Mouse (Mus musculus): ENCODE data around the gene Adam12. TPM values are rescaled to one million over a fixed set of nuclear protein-coding genes. Genes with fewer than 3 reads are reported as not detected.

The Adam12 gene
- polyA plus RNA-seq, 1 experiment from 2014 or later, result 3.2 TPM

DNA sequence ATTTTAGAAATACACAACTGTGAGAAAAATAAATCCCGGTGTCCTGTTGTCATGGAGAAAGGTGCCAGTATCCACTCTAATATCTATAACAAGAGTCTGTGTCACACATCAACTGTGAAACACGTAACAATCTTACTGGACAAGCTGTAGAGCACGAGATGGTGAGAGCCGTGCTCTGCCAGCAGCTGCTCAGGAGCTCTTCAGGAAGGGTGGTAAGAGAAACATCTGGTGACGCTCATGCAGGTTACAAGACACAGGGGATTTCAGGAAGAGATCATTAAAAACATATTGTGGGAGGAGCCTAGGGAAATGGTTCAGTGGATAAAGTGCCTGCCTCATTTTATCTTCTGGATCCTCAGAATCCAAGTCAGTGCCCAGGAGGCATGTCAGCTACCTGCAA is 158.9 kb downstream of the Adam12 start:
- Histone ChIP-seq H3K36me3 (no peaks in the 10 kb centered on the region), H3K27me3 (replicated peaks) (no peaks in the 10 kb centered on the region), H3K9ac (no peak overlapping the region), H3K4me1 (peaks cover 12% of the 10 kb centered on the region), H3K27ac (replicated peaks) (no peak overlapping the region), H3K4me2 (no peak overlapping the region), H3K4me3 (no peak overlapping the region), H3K9me3 (no peaks in the 10 kb centered on the region)
- no peak for ATAC-seq (ENCODE audit: extremely low read depth, insufficient number of reproducible peaks, low FRiP score, low TSS enrichment)
- 78% methylated on average over 5 of the region's 5 CpGs for WGBS

GRCm38 (mm10) chr7:134071153-134071885 is 160.6 kb downstream of the Adam12 start:
- no peak for ATAC-seq (ENCODE audit: extremely low read depth, insufficient number of reproducible peaks, low FRiP score, low TSS enrichment)
- H3K9ac ChIP-seq, result no peak overlapping the region
- 25% methylated on average over 11 of the region's 11 CpGs for WGBS
- no peaks in the 10 kb centered on the region for H3K9me3 ChIP-seq
- H3K4me3 ChIP-seq, result no peak overlapping the region
- H3K27me3 ChIP-seq (replicated peaks), result no peaks in the 10 kb centered on the region
- H3K4me2 ChIP-seq, result no peak overlapping the region
- no peaks in the 10 kb centered on the region for H3K36me3 ChIP-seq
- peaks cover 12% of the 10 kb centered on the region for H3K4me1 ChIP-seq
- H3K27ac ChIP-seq (replicated peaks), result no peak overlapping the region

DNA sequence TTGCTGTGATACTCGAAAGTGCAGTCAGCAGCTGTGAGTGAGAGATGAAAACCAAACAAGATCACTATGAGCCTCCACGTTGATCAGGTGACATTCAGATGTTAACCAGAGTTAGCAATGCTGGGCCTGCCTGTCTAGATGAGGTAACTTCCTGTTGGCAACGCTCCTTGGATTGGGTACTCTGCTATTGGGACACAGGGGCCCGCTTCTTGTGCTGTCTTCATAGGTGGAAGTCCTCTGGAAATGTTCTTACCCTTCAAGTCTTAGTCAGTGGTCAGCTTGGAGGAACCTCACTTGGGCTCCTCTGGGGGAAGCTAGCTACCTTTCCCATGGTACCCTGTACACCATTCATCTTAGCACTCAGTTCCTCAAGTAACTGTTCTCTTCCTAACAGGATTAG is 169.3 kb downstream of the Adam12 start:
- Histone ChIP-seq H3K27me3 (replicated peaks) (no peaks in the 10 kb centered on the region), H3K4me2 (no peak overlapping the region), H3K4me1 (no peaks in the 10 kb centered on the region), H3K36me3 (no peaks in the 10 kb centered on the region), H3K4me3 (no peak overlapping the region), H3K27ac (replicated peaks) (no peak overlapping the region), H3K9ac (no peak overlapping the region), H3K9me3 (no peaks in the 10 kb centered on the region)
- 58% methylated on average over 4 of the region's 4 CpGs for WGBS
- no peak for ATAC-seq (ENCODE audit: extremely low read depth, insufficient number of reproducible peaks, low FRiP score, low TSS enrichment)

- Histone ChIP-seq H3K36me3 (no peaks in the 10 kb centered on the region), H3K4me2 (no peak overlapping the region), H3K9ac (no peak overlapping the region), H3K27ac (replicated peaks) (no peak overlapping the region), H3K9me3 (no peaks in the 10 kb centered on the region), H3K27me3 (replicated peaks) (no peaks in the 10 kb centered on the region), H3K4me1 (0 out of 2 replicates have a peak, but pooled peaks cover 2% of the 10 kb centered on the region), H3K4me3 (no peak overlapping the region)
- no peak for ATAC-seq (ENCODE audit: extremely low read depth, insufficient number of reproducible peaks, low FRiP score, low TSS enrichment)
- WGBS, result 50% methylated on average over 2 of the region's 2 CpGs
Observed at GRCm38 (mm10) chr7:134052486-134052885, 179.5 kb downstream of the Adam12 start.

GRCm38 (mm10) chr7:134050371-134050770 is 181.6 kb downstream of the Adam12 start:
- 0 out of 2 replicates have a peak, but pooled peaks cover 2% of the 10 kb centered on the region for H3K4me1 ChIP-seq
- H3K9me3 ChIP-seq, result no peaks in the 10 kb centered on the region
- H3K9ac ChIP-seq, result no peak overlapping the region
- no peak overlapping the region for H3K4me2 ChIP-seq
- no peaks in the 10 kb centered on the region for H3K36me3 ChIP-seq
- no peak for ATAC-seq (ENCODE audit: extremely low read depth, insufficient number of reproducible peaks, low FRiP score, low TSS enrichment)
- WGBS, result 50% methylated on average over 1 of the region's 1 CpGs
- H3K27me3 ChIP-seq (replicated peaks), result no peaks in the 10 kb centered on the region
- H3K27ac ChIP-seq (replicated peaks), result no peak overlapping the region
- H3K4me3 ChIP-seq, result no peak overlapping the region

DNA sequence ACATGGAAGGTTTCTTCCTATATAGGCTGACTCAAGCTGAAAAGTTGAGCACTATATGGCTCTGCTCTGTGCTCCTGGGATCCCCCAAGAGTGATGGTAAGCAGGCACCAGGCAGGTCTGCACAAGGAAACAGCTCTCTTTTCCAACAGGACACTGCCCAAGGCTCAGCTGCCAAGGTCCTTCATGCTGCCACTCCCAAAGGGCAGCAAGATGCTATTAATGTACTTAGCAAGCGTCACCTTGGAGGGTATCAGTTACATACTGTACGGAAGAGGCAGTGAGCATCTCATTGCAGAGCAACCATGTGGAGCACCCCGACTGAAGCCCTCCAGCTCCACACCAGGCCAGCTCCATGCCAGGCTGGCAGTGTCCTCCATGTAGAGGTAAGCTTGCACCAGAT is 185.6 kb downstream of the Adam12 start:
- no peak overlapping the region for H3K27ac ChIP-seq (replicated peaks)
- H3K4me3 ChIP-seq, result no peak overlapping the region
- WGBS, result 83% methylated on average over 3 of the region's 3 CpGs
- no peak overlapping the region for H3K9ac ChIP-seq
- no peaks in the 10 kb centered on the region for H3K27me3 ChIP-seq (replicated peaks)
- H3K9me3 ChIP-seq, result no peaks in the 10 kb centered on the region
- H3K4me1 ChIP-seq, result 0 out of 2 replicates have a peak, but pooled peaks cover 2% of the 10 kb centered on the region
- no peaks in the 10 kb centered on the region for H3K36me3 ChIP-seq
- no peak for ATAC-seq (ENCODE audit: extremely low read depth, insufficient number of reproducible peaks, low FRiP score, low TSS enrichment)
- H3K4me2 ChIP-seq, result no peak overlapping the region

GRCm38 (mm10) chr7:134043576-134043975 is 188.4 kb downstream of the Adam12 start:
- no peak overlapping the region for H3K27ac ChIP-seq (replicated peaks)
- ATAC-seq (ENCODE audit: extremely low read depth, insufficient number of reproducible peaks, low FRiP score, low TSS enrichment), result no peak
- H3K9ac ChIP-seq, result no peak overlapping the region
- H3K4me3 ChIP-seq, result no peak overlapping the region
- H3K4me2 ChIP-seq, result no peak overlapping the region
- no peaks in the 10 kb centered on the region for H3K36me3 ChIP-seq
- H3K27me3 ChIP-seq (replicated peaks), result no peaks in the 10 kb centered on the region
- H3K9me3 ChIP-seq, result no peaks in the 10 kb centered on the region
- H3K4me1 ChIP-seq, result no peaks in the 10 kb centered on the region

DNA sequence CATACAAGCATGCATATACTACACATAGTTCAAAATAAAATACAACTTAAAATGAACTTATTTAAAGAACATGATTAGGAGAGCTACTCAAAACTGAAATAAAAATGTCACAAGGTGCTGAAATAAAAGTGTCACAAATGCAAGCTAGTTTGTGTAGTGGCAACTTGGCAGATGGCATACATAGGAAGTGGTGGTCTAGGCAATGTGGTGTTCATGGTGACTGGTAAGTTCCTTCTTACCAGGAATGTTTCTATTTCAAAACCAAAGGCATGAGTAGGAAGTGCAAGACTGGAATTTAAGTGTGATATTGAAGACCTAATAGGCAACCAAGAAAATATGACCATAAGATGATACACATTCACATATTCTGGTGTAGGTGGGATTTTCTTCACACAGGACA is 189.3 kb downstream of the Adam12 start:
- no peak overlapping the region for H3K4me2 ChIP-seq
- H3K27me3 ChIP-seq (replicated peaks), result no peaks in the 10 kb centered on the region
- no peak overlapping the region for H3K9ac ChIP-seq
- H3K9me3 ChIP-seq, result no peaks in the 10 kb centered on the region
- H3K4me1 ChIP-seq, result no peaks in the 10 kb centered on the region
- ATAC-seq (ENCODE audit: extremely low read depth, insufficient number of reproducible peaks, low FRiP score, low TSS enrichment), result no peak
- H3K27ac ChIP-seq (replicated peaks), result no peak overlapping the region
- H3K4me3 ChIP-seq, result no peak overlapping the region
- no peaks in the 10 kb centered on the region for H3K36me3 ChIP-seq

GRCm38 (mm10) chr7:134033939-134034338 is 198.0 kb downstream of the Adam12 start:
- no peak for ATAC-seq (ENCODE audit: extremely low read depth, insufficient number of reproducible peaks, low FRiP score, low TSS enrichment)
- no peaks in the 10 kb centered on the region for H3K36me3 ChIP-seq
- peaks cover 24% of the 10 kb centered on the region for H3K4me1 ChIP-seq
- H3K9me3 ChIP-seq, result no peaks in the 10 kb centered on the region
- 82% methylated on average over 2 of the region's 2 CpGs for WGBS
- no peak overlapping the region for H3K4me2 ChIP-seq
- H3K4me3 ChIP-seq, result no peak overlapping the region
- H3K9ac ChIP-seq, result no peak overlapping the region
- H3K27ac ChIP-seq (replicated peaks), result no peak overlapping the region
- H3K27me3 ChIP-seq (replicated peaks), result no peaks in the 10 kb centered on the region

- H3K27ac ChIP-seq (replicated peaks), result no peak overlapping the region; the same call in 1 of the 2 replicates
- H3K9me3 ChIP-seq, result no peaks in the 10 kb centered on the region
- H3K36me3 ChIP-seq, result no peaks in the 10 kb centered on the region
- H3K4me3 ChIP-seq, result no peak overlapping the region
- no peak overlapping the region for H3K4me2 ChIP-seq
- H3K4me1 ChIP-seq, result peaks cover 24% of the 10 kb centered on the region
- no peak overlapping the region for H3K9ac ChIP-seq
- no peaks in the 10 kb centered on the region for H3K27me3 ChIP-seq (replicated peaks)
- WGBS, result 38% methylated on average over 6 of the region's 6 CpGs
- no peak for ATAC-seq (ENCODE audit: extremely low read depth, insufficient number of reproducible peaks, low FRiP score, low TSS enrichment)
Observed at GRCm38 (mm10) chr7:134032959-134033366, 199.0 kb downstream of the Adam12 start.

DNA sequence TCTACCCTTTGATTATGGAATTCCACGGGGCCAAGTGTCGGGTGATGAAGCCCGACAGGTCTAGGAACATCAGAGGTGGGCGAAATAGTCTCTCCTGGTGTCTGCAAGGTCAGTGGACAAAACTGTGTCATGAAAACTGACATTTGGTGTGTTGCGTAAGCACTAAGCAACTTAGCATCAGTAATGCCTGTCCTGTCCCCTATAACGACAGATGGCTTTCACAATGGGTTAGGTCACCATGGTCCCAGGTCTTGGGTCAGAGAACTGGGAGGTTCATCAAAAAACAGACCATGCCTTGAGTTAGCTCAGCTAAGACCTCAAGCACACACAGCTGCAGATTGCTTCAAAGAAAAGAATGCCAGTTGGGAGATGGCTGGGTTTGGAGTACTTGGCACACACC is 200.2 kb downstream of the Adam12 start:
- no peak overlapping the region for H3K9ac ChIP-seq
- no peaks in the 10 kb centered on the region for H3K27me3 ChIP-seq (replicated peaks)
- no peak overlapping the region for H3K4me2 ChIP-seq
- H3K27ac ChIP-seq (replicated peaks), result no peak overlapping the region
- H3K4me3 ChIP-seq, result no peak overlapping the region
- H3K36me3 ChIP-seq, result no peaks in the 10 kb centered on the region
- no peak for ATAC-seq (ENCODE audit: extremely low read depth, insufficient number of reproducible peaks, low FRiP score, low TSS enrichment)
- 83% methylated on average over 6 of the region's 6 CpGs for WGBS
- H3K9me3 ChIP-seq, result no peaks in the 10 kb centered on the region
- H3K4me1 ChIP-seq, result peaks cover 30% of the 10 kb centered on the region

DNA sequence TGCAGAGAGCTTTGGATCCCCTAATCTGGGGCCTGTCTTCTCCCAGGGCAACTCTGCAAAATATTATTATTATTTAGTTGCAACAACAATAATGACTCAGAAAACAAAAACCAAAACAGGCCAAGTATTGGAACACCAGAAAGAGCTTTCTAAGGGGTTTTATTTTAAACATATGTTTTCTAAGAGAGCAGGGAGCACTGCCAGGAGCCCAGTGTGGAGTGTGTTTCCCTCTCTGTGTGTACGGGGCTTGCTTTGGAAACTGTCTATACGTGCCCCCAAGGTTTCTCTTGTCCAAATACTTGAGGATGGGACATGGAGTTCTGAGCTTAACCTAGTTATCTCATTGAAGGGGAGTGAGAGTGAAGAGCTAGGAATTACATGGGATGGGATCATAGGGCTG is 200.7 kb downstream of the Adam12 start:
- WGBS, result 71% methylated on average over 2 of the region's 2 CpGs
- H3K27me3 ChIP-seq (replicated peaks), result no peaks in the 10 kb centered on the region
- H3K4me2 ChIP-seq, result no peak overlapping the region
- ATAC-seq (ENCODE audit: extremely low read depth, insufficient number of reproducible peaks, low FRiP score, low TSS enrichment), result no peak
- H3K4me3 ChIP-seq, result no peak overlapping the region
- no peak overlapping the region for H3K9ac ChIP-seq
- H3K36me3 ChIP-seq, result no peaks in the 10 kb centered on the region
- no peaks in the 10 kb centered on the region for H3K9me3 ChIP-seq
- H3K4me1 ChIP-seq, result peaks cover 35% of the 10 kb centered on the region
- H3K27ac ChIP-seq (replicated peaks), result no peak overlapping the region
